Mouse (Mus musculus): ENCODE measurements around the gene Cnot10. TPM values are rescaled to one million over a fixed set of nuclear protein-coding genes. Genes with fewer than 3 reads are reported as not detected.

Cnot10 gene
- total and polyA plus RNA-seq, 3 experiments, result 42.4 to 143 (median 46.9) TPM

DNA sequence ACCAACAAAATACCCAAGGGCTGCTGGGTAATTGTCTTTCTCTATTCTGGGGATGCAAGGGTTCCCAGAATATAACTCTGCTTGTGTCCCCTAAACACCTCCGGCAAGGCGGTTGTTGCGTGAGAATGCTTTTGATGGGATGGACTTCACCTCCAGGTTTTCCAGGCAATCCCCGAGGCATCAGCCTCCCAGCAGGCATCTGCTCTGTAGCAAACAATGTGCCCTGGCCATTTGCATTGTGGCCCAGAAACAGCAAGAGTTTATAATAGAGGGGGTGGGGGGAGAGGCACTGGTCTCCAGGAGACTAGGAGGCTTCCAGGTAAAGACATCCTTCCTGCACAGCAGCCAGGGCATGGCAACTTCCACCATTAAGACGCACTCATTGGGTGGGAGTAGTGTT is 90.9 kb downstream of the Cnot10 start:
- no peak overlapping the region for H3K9ac ChIP-seq (ENCODE audit: control insufficient read depth, low read depth, low read length, poor library complexity, severe bottlenecking)

DNA sequence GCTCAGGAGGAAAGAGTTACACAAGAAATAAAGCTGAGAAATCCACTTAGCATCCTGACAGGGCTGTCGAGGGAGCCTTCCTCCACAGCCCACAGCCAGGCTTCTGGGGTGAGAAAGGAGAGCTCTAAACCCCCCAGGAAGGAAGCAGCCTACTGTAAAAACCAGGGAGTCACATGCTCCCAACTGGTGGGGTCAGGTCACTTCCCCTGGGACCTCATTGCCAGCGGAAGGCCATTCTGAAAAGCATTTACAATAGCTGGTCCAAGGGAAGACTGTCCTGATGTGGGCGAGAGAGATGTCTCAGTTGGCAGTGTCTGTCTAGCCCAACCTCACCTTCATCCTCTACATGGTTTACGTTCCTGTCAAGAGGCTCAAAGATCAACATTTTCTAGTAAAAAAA is 91.5 kb downstream of the Cnot10 start:
- no peak for TF ChIP-seq ELF1 (IDR thresholded peaks at IDR 0.05; ENCODE audit: low read depth, low read length)
- TF ChIP-seq USF2 (IDR thresholded peaks at IDR 0.05; ENCODE audit: borderline replicate concordance in 1 of 2, insufficient read depth in 1 of 2, low read depth in 1 of 2, low read length in 2 of 2), result no peak
- TF ChIP-seq RCOR1 (IDR thresholded peaks at IDR 0.05; ENCODE audit: low read depth, low read length), result no peak
- TF ChIP-seq MYC (IDR thresholded peaks at IDR 0.05; ENCODE audit: low read depth, low read length), result no peak
- H3K27me3 ChIP-seq (ENCODE audit: control insufficient read depth in 1 of 2, insufficient read depth in 2 of 2, low read length in 2 of 2), result peaks cover 0 to 2% of the 10 kb centered on the region in 2 experiments; a peak in 2 of 4 replicates
- no peak overlapping the region for H3K4me3 ChIP-seq (ENCODE audit: control insufficient read depth in 1 of 2, insufficient read depth in 1 of 2, low read depth in 2 of 2, low read length in 2 of 2)
- H3K79me2 ChIP-seq (ENCODE audit: control insufficient read depth, insufficient read depth, low read length, poor library complexity), result no peaks in the 10 kb centered on the region
- H3K9ac ChIP-seq (ENCODE audit: control insufficient read depth, low read depth, low read length, poor library complexity, severe bottlenecking), result no peak overlapping the region
- DNase-seq (ENCODE audit: low read depth, low spot score), result no peak
- H3K27ac ChIP-seq (ENCODE audit: control insufficient read depth, low read depth, low read length), result no peak overlapping the region
- H3K4me1 ChIP-seq (ENCODE audit: control insufficient read depth in 1 of 2, insufficient read depth in 2 of 2, low read length in 2 of 2), result no peaks in the 10 kb centered on the region
- no peaks in the 10 kb centered on the region for H3K9me3 ChIP-seq (replicated peaks; ENCODE audit: insufficient read depth, low read length)
- H3K36me3 ChIP-seq (ENCODE audit: control insufficient read depth in 1 of 2, insufficient read depth in 2 of 2, low read length in 2 of 2), result no peaks in the 10 kb centered on the region

More for the DNA sequence above, 90.9 kb downstream of the Cnot10 start:
- Histone ChIP-seq H3K36me3 (ENCODE audit: control insufficient read depth in 1 of 2, insufficient read depth in 2 of 2, low read length in 2 of 2) (no peaks in the 10 kb centered on the region), H3K27ac (ENCODE audit: control insufficient read depth, low read depth, low read length) (no peak overlapping the region), H3K27me3 (ENCODE audit: control insufficient read depth in 1 of 2, insufficient read depth in 2 of 2, low read length in 2 of 2) (peaks cover 0 to 2% of the 10 kb centered on the region in 2 experiments; a peak in 2 of 4 replicates), H3K4me1 (ENCODE audit: control insufficient read depth in 1 of 2, insufficient read depth in 2 of 2, low read length in 2 of 2) (no peaks in the 10 kb centered on the region), H3K4me3 (ENCODE audit: control insufficient read depth in 1 of 2, insufficient read depth in 1 of 2, low read depth in 2 of 2, low read length in 2 of 2) (no peak overlapping the region), H3K79me2 (ENCODE audit: control insufficient read depth, insufficient read depth, low read length, poor library complexity) (no peaks in the 10 kb centered on the region), H3K9me3 (replicated peaks; ENCODE audit: insufficient read depth, low read length) (no peaks in the 10 kb centered on the region)
- no peak for DNase-seq (ENCODE audit: low read depth, low spot score)
- TF ChIP-seq TAL1 (IDR thresholded peaks at IDR 0.05; ENCODE audit: low read length) (no peak), MYC (IDR thresholded peaks at IDR 0.05; ENCODE audit: low read depth, low read length) (no peak), MEF2A (IDR thresholded peaks at IDR 0.05; ENCODE audit: extremely low read depth, insufficient replicate concordance, low read depth, low read length, poor library complexity, severe bottlenecking) (no peak), HCFC1 (IDR thresholded peaks at IDR 0.05; ENCODE audit: low read depth, low read length) (no peak), MAX (IDR thresholded peaks at IDR 0.05; ENCODE audit: low read length) (no peak), ZMIZ1 (IDR thresholded peaks at IDR 0.05; ENCODE audit: low read depth, low read length) (no peak), POLR2AphosphoS5 (IDR thresholded peaks at IDR 0.05; ENCODE audit: borderline replicate concordance, low read depth, low read length) (no peak), NRF1 (IDR thresholded peaks at IDR 0.05; ENCODE audit: insufficient read depth, low read depth, low read length, poor library complexity, severe bottlenecking) (no peak), RCOR1 (IDR thresholded peaks at IDR 0.05; ENCODE audit: low read depth, low read length) (no peak), ZKSCAN1 (IDR thresholded peaks at IDR 0.05; ENCODE audit: low read depth, low read length) (no peak), EP300 (IDR thresholded peaks at IDR 0.05; ENCODE audit: low read depth in 1 of 2, low read length in 2 of 2) (no peak), CTCF (IDR thresholded peaks at IDR 0.05 in 2 of 3, conservative IDR thresholded peaks at IDR 0.05 in 1 of 3; ENCODE audit: control insufficient read depth in 1 of 3, insufficient read depth in 1 of 3, low read depth in 2 of 3, low read length in 3 of 3, poor library complexity in 1 of 3, severe bottlenecking in 1 of 3) (no peak), ELF1 (IDR thresholded peaks at IDR 0.05; ENCODE audit: low read depth, low read length) (no peak), TBP (IDR thresholded peaks at IDR 0.05; ENCODE audit: low read depth, low read length) (no peak), NELFE (IDR thresholded peaks at IDR 0.05; ENCODE audit: low read depth, low read length) (no peak), MXI1 (IDR thresholded peaks at IDR 0.05; ENCODE audit: low read depth, low read length) (no peak), UBTF (IDR thresholded peaks at IDR 0.05; ENCODE audit: borderline replicate concordance, insufficient read depth, low read depth, low read length) (no peak), CHD1 (IDR thresholded peaks at IDR 0.05; ENCODE audit: low read depth, low read length) (no peak), TCF12 (IDR thresholded peaks at IDR 0.05; ENCODE audit: low read depth, low read length) (no peak)
